Mouse (Mus musculus) midbrain, postnatal 0 days (tissue): ENCODE measurements around the gene Tomm34. TPM values are rescaled to one million over a fixed set of nuclear protein-coding genes. Genes with fewer than 3 reads are reported as not detected.

ENCODE experiments used
- ATAC-seq: fragments of 200-750 bp; cut with Nextera tagmentation; 2 replicates; pipeline ENCODE4 v1.8.0; 2017; ENCODE audit warnings: moderate number of reproducible peaks, mild to moderate bottlenecking, moderate TSS enrichment, moderate library complexity; ENCODE audit not compliant: low FRiP score
- DNase-seq: peaks from one replicate; pipeline ENCODE4 v3.0.0-alpha.2; 2015; ENCODE audit warnings: low spot score
- H3K27ac ChIP-seq: fragments of 300-500 bp; sonication (generic); 2 replicates; pipeline ENCODE4 v1.5.1; 2014; ENCODE audit warnings: low read depth, mild to moderate bottlenecking, low read length, mixed read lengths
- H3K27me3 ChIP-seq: fragments of 300-500 bp; sonication (generic); 2 replicates; pipeline ENCODE4 v1.6.1; 2014; ENCODE audit warnings: low read length, control low read depth, mixed read lengths; ENCODE audit not compliant: insufficient read depth
- H3K36me3 ChIP-seq: fragments of 300-500 bp; sonication (generic); 2 replicates; pipeline ENCODE4 v1.6.1; 2014; ENCODE audit warnings: low read length, control low read depth, mixed read lengths; ENCODE audit not compliant: insufficient read depth
- H3K4me1 ChIP-seq: fragments of 300-500 bp; sonication (generic); 2 replicates; pipeline ENCODE4 v1.6.1; 2014; ENCODE audit warnings: mild to moderate bottlenecking, control low read depth, antibody characterized with exemption, low read length, mixed read lengths; ENCODE audit not compliant: insufficient read depth
- H3K4me2 ChIP-seq: fragments of 300-500 bp; sonication (generic); 2 replicates; pipeline ENCODE4 v1.6.1; 2014; ENCODE audit warnings: low read depth, mild to moderate bottlenecking, low read length, mixed read lengths; ENCODE audit not compliant: poor library complexity, severe bottlenecking
- H3K4me3 ChIP-seq: fragments of 300-500 bp; sonication (generic); 2 replicates; pipeline ENCODE4 v1.5.1; 2014; ENCODE audit warnings: low read depth, mild to moderate bottlenecking, low read length, moderate library complexity
- H3K9ac ChIP-seq: fragments of 300-500 bp; sonication (generic); replicated peaks from 2 replicates; pipeline ENCODE4 v1.6.1; 2014; ENCODE audit warnings: mild to moderate bottlenecking, low read length, moderate library complexity, mixed read lengths; ENCODE audit not compliant: poor library complexity, severe bottlenecking
- H3K9me3 ChIP-seq: fragments of 300-500 bp; sonication (generic); 2 replicates; pipeline ENCODE4 v1.6.1; 2016; ENCODE audit warnings: low read length, control low read depth
- CTCF ChIP-seq: IDR thresholded peaks from 2 replicates; pipeline ENCODE4 v1.5.1; 2016; ENCODE audit warnings: antibody characterized with exemption, mild to moderate bottlenecking
- WGBS: fragments of 180-500 bp; shearing (Covaris S2); extraction: QIAGEN DNeasy Blood & Tissue Kit; methylation state at CpG from one replicate; pipeline ENCODE4 v1.1.7; 2014; 5-methylcytosine and 5-hydroxymethylcytosine counted together
- polyA plus RNA-seq: library from polyadenylated mRNA; unstranded; fragments of >200 nt; fragmentation: Nextera tagmentation; extraction: Ambion mirVana; gene quantifications from 2 replicates; pipeline ENCODE4 v1.2.1, GENCODE M21; 2015
- total RNA-seq: library from RNA; depleted of rRNA; stranded (reverse); fragments of >200 nt; gene quantifications from 2 replicates; pipeline ENCODE4 v1.2.3, GENCODE M21; 2014; rRNA removed

Gene Tomm34
- total and polyA plus RNA-seq, 2 experiments from 2014 or later = 34.7 to 46.7 TPM

- H3K4me1 ChIP-seq = peaks cover 5% of the 10 kb centered on the region; the same call in 1 of the 2 replicates
- ATAC-seq (no peak), DNase-seq (no peak)
- WGBS = 54% methylated on average over 2 of the region's 2 CpGs
- no peak overlapping the region for H3K4me2 ChIP-seq
- H3K4me3 ChIP-seq = no peak overlapping the region
- H3K27me3 ChIP-seq = no peaks in the 10 kb centered on the region
- H3K36me3 ChIP-seq = peaks cover 14% of the 10 kb centered on the region
- H3K27ac ChIP-seq = no peak overlapping the region
- no peaks in the 10 kb centered on the region for H3K9me3 ChIP-seq
- H3K9ac ChIP-seq = no peak overlapping the region
- TF ChIP-seq CTCF = no peak
These were observed 62.9 kb downstream of the Tomm34 start for GRCm38 (mm10) chr2:164007987-164008545.

- no peaks in the 10 kb centered on the region for H3K9me3 ChIP-seq
- peaks cover 10% of the 10 kb centered on the region for H3K36me3 ChIP-seq
- TF ChIP-seq CTCF = no peak
- H3K9ac ChIP-seq = no peak overlapping the region
- no peaks in the 10 kb centered on the region for H3K27me3 ChIP-seq
- H3K4me2 ChIP-seq = no peak overlapping the region
- DNase-seq = no peak
- H3K4me3 ChIP-seq = no peak overlapping the region
- H3K27ac ChIP-seq = no peak overlapping the region
- H3K4me1 ChIP-seq = peaks cover 5% of the 10 kb centered on the region; the same call in 1 of the 2 replicates
- 89% methylated on average over 8 of the region's 8 CpGs for WGBS
- ATAC-seq = no peak
These were observed 63.4 kb downstream of the Tomm34 start for GRCm38 (mm10) chr2:164007547-164007946.

DNA sequence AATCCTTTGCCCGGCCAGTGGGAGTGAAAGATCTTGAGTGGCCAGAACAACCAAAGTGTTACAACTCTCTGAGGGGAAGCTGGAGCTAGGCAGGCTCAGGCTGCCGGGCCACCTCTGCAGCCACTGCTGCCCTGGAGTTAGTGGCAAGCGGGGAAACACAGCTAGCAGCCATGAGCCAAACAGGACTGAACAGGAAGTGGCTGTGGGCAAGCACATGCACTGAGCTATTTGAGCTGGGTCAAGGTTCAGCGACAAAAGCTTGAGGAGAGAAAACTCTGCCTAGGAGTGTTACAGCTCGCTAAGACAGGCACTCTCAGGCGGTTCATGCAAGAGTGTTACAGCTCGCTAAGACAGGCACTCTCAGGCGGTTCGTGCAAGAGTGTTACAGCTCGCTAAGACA lies 64.0 kb downstream of the Tomm34 start:
- ATAC-seq (no peak), DNase-seq (no peak)
- H3K27ac ChIP-seq = no peak overlapping the region
- WGBS = 85% methylated on average over 10 of the region's 10 CpGs
- H3K9ac ChIP-seq = no peak overlapping the region
- H3K4me1 ChIP-seq = peaks cover 5% of the 10 kb centered on the region; the same call in 1 of the 2 replicates
- H3K4me3 ChIP-seq = no peak overlapping the region
- H3K36me3 ChIP-seq = peaks cover 5% of the 10 kb centered on the region; the same call in 1 of the 2 replicates
- no peaks in the 10 kb centered on the region for H3K9me3 ChIP-seq
- no peak for TF ChIP-seq CTCF
- H3K27me3 ChIP-seq = no peaks in the 10 kb centered on the region
- H3K4me2 ChIP-seq = no peak overlapping the region

DNA sequence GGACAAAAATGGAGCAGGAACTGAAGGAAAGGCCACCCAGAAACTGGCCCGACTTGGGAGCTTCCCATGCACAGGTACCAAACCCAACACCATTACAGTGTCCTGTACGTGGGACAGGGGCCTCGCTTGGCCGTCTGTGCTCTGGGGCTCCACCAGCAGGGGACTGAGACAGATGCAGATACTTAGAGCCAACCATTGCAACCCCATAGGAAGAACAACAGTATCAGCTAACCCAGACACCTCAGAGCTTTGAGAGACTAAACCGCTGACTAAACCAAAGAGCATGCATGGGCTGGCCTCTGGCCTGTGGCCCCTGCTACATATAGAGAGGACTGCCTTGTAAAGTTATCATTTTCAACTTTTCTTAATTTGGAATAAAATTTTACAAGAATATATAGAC lies 66.5 kb downstream of the Tomm34 start:
- H3K9me3 ChIP-seq = no peaks in the 10 kb centered on the region
- H3K4me3 ChIP-seq = no peak overlapping the region
- WGBS = 82% methylated on average over 5 of the region's 5 CpGs
- no peak for TF ChIP-seq CTCF
- H3K27ac ChIP-seq = no peak overlapping the region
- H3K9ac ChIP-seq = no peak overlapping the region
- no peaks in the 10 kb centered on the region for H3K36me3 ChIP-seq
- ATAC-seq (no peak), DNase-seq (no peak)
- H3K27me3 ChIP-seq = no peaks in the 10 kb centered on the region
- peaks cover 5% of the 10 kb centered on the region; the same call in 1 of the 2 replicates for H3K4me1 ChIP-seq
- H3K4me2 ChIP-seq = no peak overlapping the region

Other genes starting within 250 kb of the Tomm34 start
- 0.11 TPM in 1 of 2 replicates, not detected in the other for gene Kcnk15, start 217.5 kb downstream of the Tomm34 start, total RNA-seq
- gene Kcnk15, start 217.5 kb downstream of the Tomm34 start, polyA plus RNA-seq = 0.12 and 0.25 TPM in 2 replicates
- 85.1 and 85.3 TPM in 2 replicates for gene Rims4, start 152.5 kb downstream of the Tomm34 start, total RNA-seq
- 18.4 and 22.8 TPM in 2 replicates for gene Rims4, start 152.5 kb downstream of the Tomm34 start, polyA plus RNA-seq
- 160 and 223 TPM in 2 replicates for gene Ywhab, start 76.2 kb downstream of the Tomm34 start, total RNA-seq
- gene Ywhab, start 76.2 kb downstream of the Tomm34 start, polyA plus RNA-seq = 649 and 656 TPM in 2 replicates
- gene Pabpc1l, start 45.7 kb downstream of the Tomm34 start, total RNA-seq = 0.22 TPM in 1 of 2 replicates, not detected in the other
- gene Pabpc1l, start 45.7 kb downstream of the Tomm34 start, polyA plus RNA-seq = 2.0 and 2.8 TPM in 2 replicates
- gene Stk4, start 847 bp downstream of the Tomm34 start, total RNA-seq = 24.6 and 28.3 TPM in 2 replicates
- gene Stk4, start 847 bp downstream of the Tomm34 start, polyA plus RNA-seq = 11.1 and 13.7 TPM in 2 replicates
- gene Kcns1, start 99.9 kb upstream of the Tomm34 start, total RNA-seq = 10.1 and 15.6 TPM in 2 replicates
- 3.8 and 4.3 TPM in 2 replicates for gene Kcns1, start 99.9 kb upstream of the Tomm34 start, polyA plus RNA-seq
- not detected in 2 replicates for gene Wfdc5, start 111.6 kb upstream of the Tomm34 start, total RNA-seq
- not detected in 2 replicates for gene Wfdc5, start 111.6 kb upstream of the Tomm34 start, polyA plus RNA-seq
- not detected in 2 replicates for gene Wfdc12, start 119.4 kb upstream of the Tomm34 start, total RNA-seq
- gene Wfdc12, start 119.4 kb upstream of the Tomm34 start, polyA plus RNA-seq = not detected in 2 replicates
- gene Wfdc15a, start 129.0 kb upstream of the Tomm34 start, total RNA-seq = not detected in 2 replicates
- gene Wfdc15a, start 129.0 kb upstream of the Tomm34 start, polyA plus RNA-seq = not detected in 2 replicates
- not detected in 2 replicates for gene Wfdc15b, start 150.5 kb upstream of the Tomm34 start, total RNA-seq
- gene Wfdc15b, start 150.5 kb upstream of the Tomm34 start, polyA plus RNA-seq = not detected in 2 replicates
- not detected in 2 replicates for gene Svs2, start 167.3 kb upstream of the Tomm34 start, total RNA-seq
- gene Svs2, start 167.3 kb upstream of the Tomm34 start, polyA plus RNA-seq = not detected in 2 replicates
- not detected in 2 replicates for gene Svs3b, start 185.5 kb upstream of the Tomm34 start, total RNA-seq
- gene Svs3b, start 185.5 kb upstream of the Tomm34 start, polyA plus RNA-seq = not detected in 2 replicates
- not detected in 2 replicates for gene Svs4, start 207.3 kb upstream of the Tomm34 start, total RNA-seq
- gene Svs4, start 207.3 kb upstream of the Tomm34 start, polyA plus RNA-seq = not detected in 2 replicates
- gene Svs3a, start 218.1 kb upstream of the Tomm34 start, total RNA-seq = not detected in 2 replicates
- gene Svs3a, start 218.1 kb upstream of the Tomm34 start, polyA plus RNA-seq = not detected in 2 replicates
- not detected in 2 replicates for gene Svs6, start 245.6 kb upstream of the Tomm34 start, total RNA-seq
- gene Svs6, start 245.6 kb upstream of the Tomm34 start, polyA plus RNA-seq = not detected in 2 replicates